Mouse (Mus musculus) ES-CJ7 (cell line): ENCODE data around the gene Trabd2b.
A peak's percentile ranks its signal among the peaks of the same experiment; 100 is the strongest.

Experiments used
- DNase-seq: peaks from one replicate; pipeline ENCODE4 v3.0.0; 2011; ENCODE audit warnings: low read depth, low spot score

Trabd2b gene

GRCm38 (mm10) chr4:114646825-114647681 lies 240.5 kb downstream of the Trabd2b start:
- DNase-seq: no peak

GRCm38 (mm10) chr4:114647689-114648088 lies 241.2 kb downstream of the Trabd2b start:
- peak; percentile 43 for DNase-seq

- peak; percentile 31 for DNase-seq
Measured at GRCm38 (mm10) chr4:114648532-114649074, 242.1 kb downstream of the Trabd2b start.

- DNase-seq: no peak
Measured at GRCm38 (mm10) chr4:114650551-114650950, 244.0 kb downstream of the Trabd2b start.

GRCm38 (mm10) chr4:114651007-114651406 lies 244.5 kb downstream of the Trabd2b start:
- DNase-seq: no peak

GRCm38 (mm10) chr4:114651606-114652005 lies 245.1 kb downstream of the Trabd2b start:
- no peak for DNase-seq

GRCm38 (mm10) chr4:114652400-114652799 lies 245.9 kb downstream of the Trabd2b start:
- DNase-seq: no peak

- DNase-seq: no peak
Measured at GRCm38 (mm10) chr4:114657933-114658332, 251.4 kb downstream of the Trabd2b start.

GRCm38 (mm10) chr4:114659876-114660275 lies 253.4 kb downstream of the Trabd2b start:
- DNase-seq: no peak

GRCm38 (mm10) chr4:114664063-114665036 lies 257.8 kb downstream of the Trabd2b start:
- DNase-seq: no peak
